Mouse (Mus musculus): ENCODE results near the gene Dimt1. TPM values are rescaled to one million over a fixed set of nuclear protein-coding genes. Genes with fewer than 3 reads are reported as not detected.
"Not testable (repeated sequence)": the region's sequence is repeated elsewhere in the genome, so short reads cannot be mapped to it uniquely, and the experiment has no call there.

Dimt1 gene
- 10 to 100 TPM; 19.3 to 21.2 TPM for total RNA-seq (2021)

GRCm38 (mm10) chr13:106946594-106947540, at the start of gene Dimt1:
Gene Dimt1 (plus strand): TSS chr13:106947127.
- DNase-seq (ENCODE audit: extremely low spot score in 1 of 2, low spot score in 2 of 2): peak; percentile 96 to 98
- intact Hi-C loops (cut with DNase I): no loop called here

- no peak for DNase-seq (ENCODE audit: extremely low spot score in 1 of 2, low spot score in 2 of 2)
- intact Hi-C loops (cut with DNase I): no loop called here
Measured at GRCm38 (mm10) chr13:106904637-106905036, 42.3 kb upstream of the Dimt1 start.

- intact Hi-C loops (cut with DNase I): not testable (repeated sequence)
Measured at GRCm38 (mm10) chr13:106905154-106905553, 41.8 kb upstream of the Dimt1 start.

GRCm38 (mm10) chr13:106907273-106907672, 39.7 kb upstream of the Dimt1 start:
- DNase-seq (ENCODE audit: extremely low spot score in 1 of 2, low spot score in 2 of 2): no peak
- intact Hi-C loops (cut with DNase I): no loop called here

More at GRCm38 (mm10) chr13:106905154-106905553, 41.8 kb upstream of the Dimt1 start:
- not testable (repeated sequence) for DNase-seq (ENCODE audit: extremely low spot score in 1 of 2, low spot score in 2 of 2)

- no peak for DNase-seq (ENCODE audit: extremely low spot score in 1 of 2, low spot score in 2 of 2)
- intact Hi-C loops (cut with DNase I): no loop called here
Measured at GRCm38 (mm10) chr13:106910096-106910495, 36.8 kb upstream of the Dimt1 start.

- intact Hi-C loops (cut with DNase I): no loop called here
- DNase-seq (ENCODE audit: extremely low spot score in 1 of 2, low spot score in 2 of 2): no peak
Measured at GRCm38 (mm10) chr13:106913125-106913736, 33.7 kb upstream of the Dimt1 start.

GRCm38 (mm10) chr13:106918322-106919050, 28.4 kb upstream of the Dimt1 start:
- intact Hi-C loops (cut with DNase I): loop anchor here (5.0 kb wide), 1 partner anchor 1476 kb away; the partner anchor contains the start of gene Htr1a
- peak in 1 of 2 experiments; percentile 66 for DNase-seq (ENCODE audit: extremely low spot score in 1 of 2, low spot score in 2 of 2)

- intact Hi-C loops (cut with DNase I); DNase-seq (ENCODE audit: extremely low spot score in 1 of 2, low spot score in 2 of 2): not testable (repeated sequence)
Measured at GRCm38 (mm10) chr13:106925921-106926320, 21.0 kb upstream of the Dimt1 start.

GRCm38 (mm10) chr13:106928296-106928695, 18.6 kb upstream of the Dimt1 start:
- no peak for DNase-seq (ENCODE audit: extremely low spot score in 1 of 2, low spot score in 2 of 2)
- intact Hi-C loops (cut with DNase I): no loop called here

- DNase-seq (ENCODE audit: extremely low spot score in 1 of 2, low spot score in 2 of 2): no peak
- intact Hi-C loops (cut with DNase I): no loop called here
Measured at GRCm38 (mm10) chr13:106929201-106929600, 17.7 kb upstream of the Dimt1 start.

- no peak for DNase-seq (ENCODE audit: extremely low spot score in 1 of 2, low spot score in 2 of 2)
- intact Hi-C loops (cut with DNase I): no loop called here
Measured at GRCm38 (mm10) chr13:106935871-106936255, 11.1 kb upstream of the Dimt1 start.

GRCm38 (mm10) chr13:106936256-106937137, 10.4 kb upstream of the Dimt1 start, which contains the start of gene Ipo11:
Gene Ipo11 (minus strand): TSS chr13:106936958.
- intact Hi-C loops (cut with DNase I): no loop called here
- DNase-seq (ENCODE audit: extremely low spot score in 1 of 2, low spot score in 2 of 2): peak; percentile 93 to 96

- no peak for DNase-seq (ENCODE audit: extremely low spot score in 1 of 2, low spot score in 2 of 2)
- intact Hi-C loops (cut with DNase I): no loop called here
Measured at GRCm38 (mm10) chr13:106937138-106937472, 9.8 kb upstream of the Dimt1 start.

- intact Hi-C loops (cut with DNase I): no loop called here
- no peak for DNase-seq (ENCODE audit: extremely low spot score in 1 of 2, low spot score in 2 of 2)
Measured at GRCm38 (mm10) chr13:106941211-106941976, 5.5 kb upstream of the Dimt1 start.

- intact Hi-C loops (cut with DNase I): no loop called here
- DNase-seq (ENCODE audit: extremely low spot score in 1 of 2, low spot score in 2 of 2): no peak
Measured at GRCm38 (mm10) chr13:106942721-106943120, 4.2 kb upstream of the Dimt1 start.

GRCm38 (mm10) chr13:106945518-106945917, 1.4 kb upstream of the Dimt1 start:
- intact Hi-C loops (cut with DNase I): no loop called here
- DNase-seq (ENCODE audit: extremely low spot score in 1 of 2, low spot score in 2 of 2): no peak

- intact Hi-C loops (cut with DNase I): no loop called here
- no peak for DNase-seq (ENCODE audit: extremely low spot score in 1 of 2, low spot score in 2 of 2)
Measured at GRCm38 (mm10) chr13:106947583-106947982, 656 bp downstream of the Dimt1 start.

- no peak for DNase-seq (ENCODE audit: extremely low spot score in 1 of 2, low spot score in 2 of 2)
- intact Hi-C loops (cut with DNase I): loop anchor here (5.0 kb wide), 1 partner anchor 32 kb away; no protein-coding TSS in a partner anchor
Measured at GRCm38 (mm10) chr13:106954880-106955279, 8.0 kb downstream of the Dimt1 start.

Measured in left cerebral cortex, postnatal 10 days (tissue).